Mouse (Mus musculus) fibroblast of lung, adult 2 months (primary cell): Measurements from ENCODE around the gene Fam71d.
A peak's percentile ranks its signal among the peaks of the same experiment; 100 is the strongest.

ENCODE experiments used
- DNase-seq: peaks from one replicate; pipeline ENCODE4 v3.0.0-alpha.2; 2011; ENCODE audit warnings: low read depth

Gene Fam71d

GRCm38 (mm10) chr12:78691325-78691724 lies at the start of gene Fam71d:
Fam71d (plus strand) TSS chr12:78691535.
- no peak for DNase-seq

GRCm38 (mm10) chr12:78643691-78644090 lies 47.6 kb upstream of the Fam71d start:
- DNase-seq = no peak

- no peak for DNase-seq
These were observed 46.1 kb upstream of the Fam71d start for GRCm38 (mm10) chr12:78645282-78645681.

- DNase-seq = no peak
These were observed 31.5 kb upstream of the Fam71d start for GRCm38 (mm10) chr12:78659718-78660304.

GRCm38 (mm10) chr12:78678101-78678806 lies 13.1 kb upstream of the Fam71d start:
- DNase-seq = no peak

GRCm38 (mm10) chr12:78678807-78679189 lies 12.5 kb upstream of the Fam71d start:
- no peak for DNase-seq

GRCm38 (mm10) chr12:78681048-78681447 lies 10.3 kb upstream of the Fam71d start:
- no peak for DNase-seq

GRCm38 (mm10) chr12:78682279-78682678 lies 9.1 kb upstream of the Fam71d start:
- DNase-seq = no peak

GRCm38 (mm10) chr12:78685669-78686215 lies 5.6 kb upstream of the Fam71d start:
- DNase-seq = no peak

GRCm38 (mm10) chr12:78688876-78689275 lies 2.5 kb upstream of the Fam71d start:
- no peak for DNase-seq

- no peak for DNase-seq
These were observed 1.9 kb downstream of the Fam71d start for GRCm38 (mm10) chr12:78693281-78693680.

GRCm38 (mm10) chr12:78717783-78718182 lies 26.4 kb downstream of the Fam71d start:
- DNase-seq = no peak

GRCm38 (mm10) chr12:78727723-78728122 lies 36.4 kb downstream of the Fam71d start:
- DNase-seq = no peak

GRCm38 (mm10) chr12:78739633-78740032 lies 48.3 kb downstream of the Fam71d start:
- no peak for DNase-seq

- DNase-seq = no peak
These were observed 49.0 kb downstream of the Fam71d start for GRCm38 (mm10) chr12:78740289-78740688.

- DNase-seq = no peak
These were observed 54.9 kb downstream of the Fam71d start for GRCm38 (mm10) chr12:78746226-78746625.

- no peak for DNase-seq
These were observed 56.1 kb downstream of the Fam71d start for GRCm38 (mm10) chr12:78747406-78747805.

- no peak for DNase-seq
These were observed 56.8 kb downstream of the Fam71d start for GRCm38 (mm10) chr12:78748113-78748512.

- DNase-seq = peak; percentile 93
These were observed 57.4 kb downstream of the Fam71d start, which contains the start of gene Mpp5 for GRCm38 (mm10) chr12:78748557-78749377. Mpp5 (plus strand) TSS chr12:78748907.

- peak; percentile 59 for DNase-seq
These were observed 58.1 kb downstream of the Fam71d start for GRCm38 (mm10) chr12:78749378-78749801.

GRCm38 (mm10) chr12:78761979-78762378 lies 70.6 kb downstream of the Fam71d start:
- DNase-seq = no peak

- DNase-seq = peak; percentile 26
These were observed 77.8 kb downstream of the Fam71d start for GRCm38 (mm10) chr12:78769031-78769713.
